Mouse (Mus musculus): ENCODE results near the gene Htatip2.

Gene Htatip2

GRCm38 (mm10) chr7:49758934-49759571 is at the start of gene Htatip2:
Htatip2 (plus strand) TSS chr7:49759115.
- no peak for DNase-seq (ENCODE audit: low read depth, low spot score)

GRCm38 (mm10) chr7:49709381-49710021 is 49.4 kb upstream of the Htatip2 start:
- no peak for DNase-seq (ENCODE audit: low read depth, low spot score)

- DNase-seq (ENCODE audit: low read depth, low spot score): no peak
Measured at GRCm38 (mm10) chr7:49717942-49718733, 40.8 kb upstream of the Htatip2 start.

GRCm38 (mm10) chr7:49734342-49734741 is 24.6 kb upstream of the Htatip2 start:
- DNase-seq (ENCODE audit: low read depth, low spot score): no peak

GRCm38 (mm10) chr7:49739448-49739847 is 19.5 kb upstream of the Htatip2 start:
- no peak for DNase-seq (ENCODE audit: low read depth, low spot score)

- no peak for DNase-seq (ENCODE audit: low read depth, low spot score)
Measured at GRCm38 (mm10) chr7:49741474-49741873, 17.4 kb upstream of the Htatip2 start.

GRCm38 (mm10) chr7:49741923-49742322 is 17.0 kb upstream of the Htatip2 start:
- DNase-seq (ENCODE audit: low read depth, low spot score): no peak

- no peak for DNase-seq (ENCODE audit: low read depth, low spot score)
Measured at GRCm38 (mm10) chr7:49751148-49751547, 7.8 kb upstream of the Htatip2 start.

- no peak for DNase-seq (ENCODE audit: low read depth, low spot score)
Measured at GRCm38 (mm10) chr7:49752730-49753506, 6.0 kb upstream of the Htatip2 start.

GRCm38 (mm10) chr7:49754767-49755166 is 4.1 kb upstream of the Htatip2 start:
- no peak for DNase-seq (ENCODE audit: low read depth, low spot score)

GRCm38 (mm10) chr7:49762605-49763004 is 3.7 kb downstream of the Htatip2 start:
- DNase-seq (ENCODE audit: low read depth, low spot score): no peak

- no peak for DNase-seq (ENCODE audit: low read depth, low spot score)
Measured at GRCm38 (mm10) chr7:49764011-49764716, 5.2 kb downstream of the Htatip2 start.

- DNase-seq (ENCODE audit: low read depth, low spot score): no peak
Measured at GRCm38 (mm10) chr7:49766166-49766565, 7.3 kb downstream of the Htatip2 start.

GRCm38 (mm10) chr7:49768509-49768908 is 9.6 kb downstream of the Htatip2 start:
- no peak for DNase-seq (ENCODE audit: low read depth, low spot score)

- DNase-seq (ENCODE audit: low read depth, low spot score): no peak
Measured at GRCm38 (mm10) chr7:49774396-49774795, 15.5 kb downstream of the Htatip2 start.

- no peak for DNase-seq (ENCODE audit: low read depth, low spot score)
Measured at GRCm38 (mm10) chr7:49777585-49777984, 18.7 kb downstream of the Htatip2 start.

- peak; percentile 92 for DNase-seq (ENCODE audit: low read depth, low spot score)
Measured at GRCm38 (mm10) chr7:49778114-49778901, 19.4 kb downstream of the Htatip2 start, which contains the start of gene Prmt3. Prmt3 (plus strand) TSS chr7:49778346.

- no peak for DNase-seq (ENCODE audit: low read depth, low spot score)
Measured at GRCm38 (mm10) chr7:49778904-49779615, 20.1 kb downstream of the Htatip2 start.

- no peak for DNase-seq (ENCODE audit: low read depth, low spot score)
Measured at GRCm38 (mm10) chr7:49783017-49783416, 24.1 kb downstream of the Htatip2 start.

GRCm38 (mm10) chr7:49785141-49785540 is 26.2 kb downstream of the Htatip2 start:
- DNase-seq (ENCODE audit: low read depth, low spot score): no peak

Measured in WW6 (cell line).